Mouse (Mus musculus) ES-Bruce4 (cell line): ENCODE results near the gene Echdc2.

Experiments used
- CTCF ChIP-seq: IDR thresholded peaks from one replicate; pipeline ENCODE4 v1.8.1; 2011; ENCODE audit warnings: low read depth, low read length
- EP300 ChIP-seq: IDR thresholded peaks from 2 replicates; pipeline ENCODE4 v1.6.1; 2011; ENCODE audit warnings: low read depth, low read length; ENCODE audit not compliant: insufficient read depth
- POLR2A ChIP-seq: IDR thresholded peaks from one replicate; pipeline ENCODE4 v1.8.1; 2011; ENCODE audit warnings: low read length; ENCODE audit not compliant: insufficient read depth

DNA sequence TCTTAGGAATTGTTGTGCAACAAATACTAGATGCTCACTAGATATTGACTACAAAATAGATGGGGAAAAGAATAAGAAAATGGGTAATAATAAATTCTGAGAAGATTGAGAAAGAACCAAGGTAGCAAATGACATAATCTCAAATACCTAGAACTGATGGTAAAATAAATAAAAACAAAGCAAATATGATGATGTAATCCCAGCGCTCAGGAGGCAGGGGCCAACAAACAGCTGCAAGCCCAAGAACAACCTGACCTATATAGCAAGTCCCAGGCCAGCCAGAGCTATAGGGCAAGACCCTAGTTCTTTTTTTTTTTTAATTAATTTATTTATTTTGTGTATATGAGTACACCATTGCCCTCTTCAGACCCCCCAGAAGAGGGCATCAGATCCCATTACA, 41.1 kb upstream of the Echdc2 start:
- no peak for TF ChIP-seq POLR2A
- no peak for TF ChIP-seq CTCF
- no peak for TF ChIP-seq EP300
